Mouse (Mus musculus) bone marrow, adult 2 months (tissue): ENCODE results near the gene Ssbp1.

ENCODE experiments used
- CTCF ChIP-seq: fragments of 200-500 bp; IDR thresholded peaks from 2 replicates; pipeline ENCODE4 v1.5.1; 2011; ENCODE audit warnings: low read length, control low read depth; ENCODE audit not compliant: control insufficient read depth, insufficient read depth
- POLR2A ChIP-seq: fragments of 200-500 bp; IDR thresholded peaks from 2 replicates; pipeline ENCODE4 v1.6.1; 2011; ENCODE audit warnings: low read depth, mild to moderate bottlenecking, control low read depth, low read length, borderline replicate concordance; ENCODE audit not compliant: control insufficient read depth

- TF ChIP-seq POLR2A (no peak), CTCF (no peak)
These were observed 19.8 kb downstream of the Ssbp1 start, which contains the start of gene Tas2r137 for GRCm38 (mm10) chr6:40490933-40491332.
